Mouse (Mus musculus): ENCODE results near the gene Gm10272. TPM values are rescaled to one million over a fixed set of nuclear protein-coding genes. Genes with fewer than 3 reads are reported as not detected.
"Not testable (repeated sequence)": the region's sequence is repeated elsewhere in the genome, so short reads cannot be mapped to it uniquely, and the experiment has no call there.

The Gm10272 gene
- polyA plus RNA-seq, 1 experiment from 2014 or later: not detected

GRCm38 (mm10) chr10:77685895-77686664 is 20.3 kb upstream of the Gm10272 start, which contains the start of gene Tspear:
Gene Tspear, plus strand, starts transcription at chr10:77686569.
- WGBS: 7% methylated on average over 22 of the region's 22 CpGs
- peak within 1 kb of the TSS; percentile 33 for H3K4me2 ChIP-seq
- peak; percentile 69 for ATAC-seq (ENCODE audit: insufficient read depth, low FRiP score, low read depth)
- 0 out of 2 replicates have a peak, but pooled peaks cover 3% of the 10 kb centered on the region for H3K4me1 ChIP-seq
- H3K27ac ChIP-seq: peak within 1 kb of the TSS; percentile 64
- H3K9me3 ChIP-seq: no peaks in the 10 kb centered on the region
- H3K9ac ChIP-seq: no peak within 1 kb of the TSS
- H3K36me3 ChIP-seq: no peaks in the 10 kb centered on the region
- H3K4me3 ChIP-seq (replicated peaks): no peak within 1 kb of the TSS
- peaks cover 13% of the 10 kb centered on the region for H3K27me3 ChIP-seq (replicated peaks)

- H3K9ac ChIP-seq: no peak overlapping the region
- WGBS: 15% methylated on average over 10 of the region's 10 CpGs
- no peak overlapping the region for H3K4me3 ChIP-seq (replicated peaks)
- no peaks in the 10 kb centered on the region for H3K36me3 ChIP-seq
- no peaks in the 10 kb centered on the region for H3K9me3 ChIP-seq
- peak overlapping the region; percentile 33; the same call in 1 of the 2 replicates for H3K4me2 ChIP-seq
- ATAC-seq (ENCODE audit: insufficient read depth, low FRiP score, low read depth): no peak
- peak overlapping the region; percentile 64; the same call in 1 of the 2 replicates for H3K27ac ChIP-seq
- peaks cover 13% of the 10 kb centered on the region for H3K27me3 ChIP-seq (replicated peaks)
- 0 out of 2 replicates have a peak, but pooled peaks cover 3% of the 10 kb centered on the region for H3K4me1 ChIP-seq
Observed at GRCm38 (mm10) chr10:77687021-77687420, 19.4 kb upstream of the Gm10272 start.

GRCm38 (mm10) chr10:77690356-77690807 is 16.0 kb upstream of the Gm10272 start, which contains the start of gene Gm19402:
Gene Gm19402, minus strand, starts transcription at chr10:77690757.
- WGBS: 74% methylated on average over 3 of the region's 3 CpGs
- not testable (repeated sequence) for H3K9me3 ChIP-seq; H3K36me3 ChIP-seq; H3K27ac ChIP-seq; H3K4me3 ChIP-seq (replicated peaks); H3K9ac ChIP-seq; H3K4me1 ChIP-seq; H3K4me2 ChIP-seq; ATAC-seq (ENCODE audit: insufficient read depth, low FRiP score, low read depth)
- H3K27me3 ChIP-seq (replicated peaks): peaks cover 13% of the 10 kb centered on the region

- Histone ChIP-seq H3K27ac (no peak within 1 kb of the TSS), H3K36me3 (no peaks in the 10 kb centered on the region), H3K27me3 (replicated peaks) (no peaks in the 10 kb centered on the region), H3K4me3 (replicated peaks) (no peak within 1 kb of the TSS), H3K4me1 (no peaks in the 10 kb centered on the region), H3K9ac (no peak within 1 kb of the TSS), H3K4me2 (no peak within 1 kb of the TSS), H3K9me3 (no peaks in the 10 kb centered on the region)
- WGBS: 39% methylated on average over 4 of the region's 4 CpGs
- ATAC-seq (ENCODE audit: insufficient read depth, low FRiP score, low read depth): no peak
Observed at GRCm38 (mm10) chr10:77697133-77697532, 9.3 kb upstream of the Gm10272 start, which contains the start of gene Gm9508. Gene Gm9508, minus strand, starts transcription at chr10:77697233.

- H3K27ac ChIP-seq: no peak overlapping the region
- no peak for ATAC-seq (ENCODE audit: insufficient read depth, low FRiP score, low read depth)
- H3K27me3 ChIP-seq (replicated peaks): no peaks in the 10 kb centered on the region
- H3K9ac ChIP-seq: no peak overlapping the region
- H3K4me2 ChIP-seq: no peak overlapping the region
- H3K36me3 ChIP-seq: no peaks in the 10 kb centered on the region
- 79% methylated on average over 3 of the region's 3 CpGs for WGBS
- H3K9me3 ChIP-seq: no peaks in the 10 kb centered on the region; the same call in 1 of the 2 replicates
- H3K4me3 ChIP-seq (replicated peaks): no peak overlapping the region
- no peaks in the 10 kb centered on the region for H3K4me1 ChIP-seq
Observed at GRCm38 (mm10) chr10:77709831-77710230, 3.4 kb downstream of the Gm10272 start.

- H3K9ac ChIP-seq; H3K4me2 ChIP-seq; H3K9me3 ChIP-seq; H3K27ac ChIP-seq; H3K4me3 ChIP-seq (replicated peaks); H3K36me3 ChIP-seq; H3K27me3 ChIP-seq (replicated peaks); H3K4me1 ChIP-seq; ATAC-seq (ENCODE audit: insufficient read depth, low FRiP score, low read depth): not testable (repeated sequence)
Observed at GRCm38 (mm10) chr10:77711157-77711556, 4.7 kb downstream of the Gm10272 start, which contains the start of gene Gm10024. Gene Gm10024, plus strand, starts transcription at chr10:77711457.

- Histone ChIP-seq H3K9ac (no peak overlapping the region), H3K4me1 (no peaks in the 10 kb centered on the region), H3K4me3 (replicated peaks) (no peak overlapping the region), H3K36me3 (no peaks in the 10 kb centered on the region), H3K4me2 (no peak overlapping the region), H3K9me3 (no peaks in the 10 kb centered on the region), H3K27me3 (replicated peaks) (no peaks in the 10 kb centered on the region), H3K27ac (no peak overlapping the region)
- 51% methylated on average over 4 of the region's 4 CpGs for WGBS
- ATAC-seq (ENCODE audit: insufficient read depth, low FRiP score, low read depth): no peak
Observed at GRCm38 (mm10) chr10:77713734-77714133, 7.3 kb downstream of the Gm10272 start.

GRCm38 (mm10) chr10:77715507-77715906 is 9.1 kb downstream of the Gm10272 start, which contains the start of gene Gm10142:
Gene Gm10142, plus strand, starts transcription at chr10:77715807.
- H3K9ac ChIP-seq: no peak within 1 kb of the TSS
- no peak for ATAC-seq (ENCODE audit: insufficient read depth, low FRiP score, low read depth)
- no peak within 1 kb of the TSS for H3K4me2 ChIP-seq
- WGBS: 88% methylated on average over 1 of the region's 1 CpGs
- H3K27ac ChIP-seq: no peak within 1 kb of the TSS
- no peak within 1 kb of the TSS for H3K4me3 ChIP-seq (replicated peaks)
- no peaks in the 10 kb centered on the region for H3K4me1 ChIP-seq
- no peaks in the 10 kb centered on the region for H3K27me3 ChIP-seq (replicated peaks)
- no peaks in the 10 kb centered on the region for H3K36me3 ChIP-seq
- no peaks in the 10 kb centered on the region for H3K9me3 ChIP-seq

- 72% methylated on average over 1 of the region's 1 CpGs for WGBS
- H3K4me2 ChIP-seq; H3K27ac ChIP-seq; H3K9me3 ChIP-seq; H3K27me3 ChIP-seq (replicated peaks); H3K4me1 ChIP-seq; H3K9ac ChIP-seq; H3K36me3 ChIP-seq; H3K4me3 ChIP-seq (replicated peaks); ATAC-seq (ENCODE audit: insufficient read depth, low FRiP score, low read depth): not testable (repeated sequence)
Observed at GRCm38 (mm10) chr10:77720299-77720698, 13.9 kb downstream of the Gm10272 start, which contains the start of gene Krtap12-1. Gene Krtap12-1, plus strand, starts transcription at chr10:77720599.

- Histone ChIP-seq H3K27ac (no peak overlapping the region), H3K36me3 (no peaks in the 10 kb centered on the region), H3K9me3 (no peaks in the 10 kb centered on the region), H3K9ac (no peak overlapping the region), H3K4me2 (no peak overlapping the region), H3K4me3 (replicated peaks) (no peak overlapping the region), H3K27me3 (replicated peaks) (no peaks in the 10 kb centered on the region), H3K4me1 (no peaks in the 10 kb centered on the region)
- no peak for ATAC-seq (ENCODE audit: insufficient read depth, low FRiP score, low read depth)
- 77% methylated on average over 8 of the region's 8 CpGs for WGBS
Observed at GRCm38 (mm10) chr10:77724855-77725254, 18.4 kb downstream of the Gm10272 start.

- WGBS: 21% methylated on average over 3 of the region's 3 CpGs
- no peaks in the 10 kb centered on the region for H3K36me3 ChIP-seq
- H3K27me3 ChIP-seq (replicated peaks): no peaks in the 10 kb centered on the region
- no peak within 1 kb of the TSS for H3K4me2 ChIP-seq
- H3K27ac ChIP-seq: no peak within 1 kb of the TSS
- H3K4me1 ChIP-seq: no peaks in the 10 kb centered on the region
- no peak within 1 kb of the TSS for H3K4me3 ChIP-seq (replicated peaks)
- H3K9ac ChIP-seq: no peak within 1 kb of the TSS
- H3K9me3 ChIP-seq: no peaks in the 10 kb centered on the region
- ATAC-seq (ENCODE audit: insufficient read depth, low FRiP score, low read depth): no peak
Observed at GRCm38 (mm10) chr10:77726186-77726585, 19.8 kb downstream of the Gm10272 start, which contains the start of gene Gm10100. Gene Gm10100, plus strand, starts transcription at chr10:77726486.

- H3K9me3 ChIP-seq: no peaks in the 10 kb centered on the region
- H3K36me3 ChIP-seq: no peaks in the 10 kb centered on the region
- H3K4me3 ChIP-seq (replicated peaks): no peak overlapping the region
- no peak overlapping the region for H3K4me2 ChIP-seq
- H3K9ac ChIP-seq: no peak overlapping the region
- no peaks in the 10 kb centered on the region for H3K27me3 ChIP-seq (replicated peaks)
- no peak overlapping the region for H3K27ac ChIP-seq
- H3K4me1 ChIP-seq: no peaks in the 10 kb centered on the region
- ATAC-seq (ENCODE audit: insufficient read depth, low FRiP score, low read depth): no peak
- 57% methylated on average over 4 of the region's 4 CpGs for WGBS
Observed at GRCm38 (mm10) chr10:77728280-77728679, 21.9 kb downstream of the Gm10272 start.

Measured in stomach, embryonic 15.5 days (tissue).